Mouse (Mus musculus): ENCODE measurements around the gene Zc3h10.
"Not testable (repeated sequence)": the region's sequence is repeated elsewhere in the genome, so short reads cannot be mapped to it uniquely, and the experiment has no call there.

The Zc3h10 gene

DNA sequence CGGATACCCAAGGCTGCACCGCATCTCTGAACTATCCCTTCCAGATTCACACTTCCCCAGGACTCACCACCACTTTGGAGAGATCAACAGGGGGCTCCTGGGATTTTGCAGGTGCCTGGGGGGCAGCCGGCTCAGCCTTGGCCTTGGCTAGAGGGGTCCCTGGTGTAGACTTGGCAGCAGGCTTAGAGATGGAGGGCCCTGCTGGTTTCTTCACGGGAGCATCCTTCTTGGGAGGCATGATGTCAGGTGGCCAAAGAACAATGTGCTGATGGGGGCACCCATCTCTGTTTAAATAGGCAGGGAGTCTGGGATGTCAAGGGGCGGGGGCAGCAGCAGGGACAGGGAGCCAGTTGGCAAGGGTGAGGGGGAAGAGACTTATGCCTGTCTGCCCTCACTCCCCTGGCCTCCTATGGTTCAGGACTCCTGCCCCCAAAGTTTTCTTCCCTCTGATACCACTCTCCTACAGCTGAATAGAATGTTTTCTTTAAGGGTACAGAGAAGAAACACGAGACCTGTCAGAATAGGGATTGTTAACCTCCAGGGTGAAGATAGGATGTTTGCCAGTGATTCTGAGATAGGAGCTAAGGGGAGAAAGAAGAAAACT lies 50.3 kb downstream of the Zc3h10 start:
- no peak for DNase-seq (ENCODE audit: low spot score in 2 of 2)

DNA sequence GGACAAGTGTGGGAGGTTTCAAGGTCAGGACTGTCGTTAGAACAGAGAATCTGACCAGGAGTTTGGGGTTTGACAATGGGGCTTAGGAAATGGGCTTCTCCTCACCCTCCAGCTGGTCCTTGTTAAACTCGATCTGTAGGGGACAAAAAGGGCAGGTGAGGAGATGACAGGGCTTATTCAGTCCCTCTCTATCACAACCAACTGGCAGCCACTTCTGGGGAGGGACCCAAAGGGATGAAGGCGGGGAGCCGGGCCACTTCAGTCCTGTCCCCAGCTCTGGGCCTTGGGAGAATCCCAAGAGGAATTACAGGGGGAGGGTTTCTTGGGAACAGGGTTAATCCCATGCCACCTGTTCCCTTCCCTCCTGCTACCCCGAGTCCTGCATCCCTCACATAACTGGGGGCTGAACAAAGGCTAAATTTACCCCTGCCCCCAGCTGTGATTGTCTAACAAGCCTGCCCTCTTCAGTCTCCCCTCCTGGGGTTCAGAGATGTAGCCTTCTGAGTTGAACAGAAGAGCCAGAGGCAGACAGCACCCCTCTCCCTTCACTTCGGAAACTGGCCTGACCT lies 51.0 kb downstream of the Zc3h10 start:
- no peak for DNase-seq (ENCODE audit: low spot score in 2 of 2)

DNA sequence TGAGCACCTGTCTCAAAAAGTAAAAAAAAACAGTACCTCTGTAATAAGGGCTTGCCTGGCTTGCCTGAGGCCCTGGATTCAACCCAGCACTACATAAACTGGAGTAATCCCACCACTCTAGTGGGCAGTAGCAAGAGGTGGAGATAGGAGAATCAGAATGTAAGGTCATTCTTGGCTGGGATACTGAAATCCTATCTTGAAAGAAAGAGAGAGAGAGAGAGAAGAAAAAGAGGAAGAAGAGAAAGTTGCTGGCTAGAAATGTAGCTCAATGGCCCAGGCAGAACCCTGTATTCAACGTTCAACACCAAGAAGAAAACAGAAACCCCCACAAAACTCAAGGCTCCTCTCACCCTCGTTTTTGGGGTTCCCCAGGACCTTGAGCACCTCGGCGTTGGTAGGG lies 51.7 kb downstream of the Zc3h10 start:
- DNase-seq (ENCODE audit: low spot score in 2 of 2), result no peak

DNA sequence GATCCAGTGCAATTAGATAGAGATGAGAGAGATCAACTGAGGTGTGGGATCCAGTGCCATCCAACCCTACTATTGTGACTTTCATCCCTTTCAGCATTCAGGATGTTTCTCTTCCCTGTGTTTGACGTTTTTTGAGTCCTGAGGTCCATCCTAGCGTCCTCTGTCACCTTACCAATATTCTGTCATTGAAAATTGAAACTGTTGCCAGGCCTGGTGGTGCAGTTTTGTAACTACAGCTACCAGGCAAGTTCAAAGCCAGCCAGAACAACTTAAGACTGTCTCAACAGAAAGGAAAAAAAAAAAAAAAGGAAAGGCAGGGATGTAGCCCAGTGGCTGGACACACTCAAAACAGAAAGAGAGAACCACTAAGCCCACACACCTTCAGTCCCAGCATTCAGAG lies 52.3 kb downstream of the Zc3h10 start:
- DNase-seq (ENCODE audit: low spot score in 2 of 2), result no peak

DNA sequence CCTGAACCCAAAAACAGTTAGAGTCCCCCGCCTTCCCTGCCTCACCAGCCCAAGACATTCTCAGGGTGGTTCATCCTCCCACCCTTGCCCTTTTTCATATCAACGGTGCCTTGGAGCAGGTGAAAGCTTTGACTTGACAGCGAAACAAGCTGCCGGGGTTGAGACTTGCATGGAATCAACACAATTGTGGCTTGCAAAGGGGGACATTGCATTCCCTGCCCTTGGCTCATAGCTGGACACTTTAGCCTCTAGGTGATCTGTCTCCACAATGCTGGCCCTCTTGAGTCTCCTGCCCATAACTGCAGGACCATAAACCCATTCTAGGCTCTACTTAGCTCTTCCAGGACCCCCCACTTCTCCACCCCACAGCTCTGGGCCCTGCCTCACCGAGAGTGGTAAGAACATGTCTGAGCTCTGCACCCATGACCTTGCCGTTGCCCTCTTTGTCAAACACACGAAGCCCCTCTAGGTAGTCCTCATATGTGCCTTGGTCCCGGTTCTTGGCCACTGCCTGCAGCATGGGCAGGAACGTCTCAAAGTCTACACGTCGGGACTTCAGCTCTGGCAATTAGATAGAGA lies 52.8 kb downstream of the Zc3h10 start:
- DNase-seq (ENCODE audit: low spot score in 2 of 2), result no peak

DNA sequence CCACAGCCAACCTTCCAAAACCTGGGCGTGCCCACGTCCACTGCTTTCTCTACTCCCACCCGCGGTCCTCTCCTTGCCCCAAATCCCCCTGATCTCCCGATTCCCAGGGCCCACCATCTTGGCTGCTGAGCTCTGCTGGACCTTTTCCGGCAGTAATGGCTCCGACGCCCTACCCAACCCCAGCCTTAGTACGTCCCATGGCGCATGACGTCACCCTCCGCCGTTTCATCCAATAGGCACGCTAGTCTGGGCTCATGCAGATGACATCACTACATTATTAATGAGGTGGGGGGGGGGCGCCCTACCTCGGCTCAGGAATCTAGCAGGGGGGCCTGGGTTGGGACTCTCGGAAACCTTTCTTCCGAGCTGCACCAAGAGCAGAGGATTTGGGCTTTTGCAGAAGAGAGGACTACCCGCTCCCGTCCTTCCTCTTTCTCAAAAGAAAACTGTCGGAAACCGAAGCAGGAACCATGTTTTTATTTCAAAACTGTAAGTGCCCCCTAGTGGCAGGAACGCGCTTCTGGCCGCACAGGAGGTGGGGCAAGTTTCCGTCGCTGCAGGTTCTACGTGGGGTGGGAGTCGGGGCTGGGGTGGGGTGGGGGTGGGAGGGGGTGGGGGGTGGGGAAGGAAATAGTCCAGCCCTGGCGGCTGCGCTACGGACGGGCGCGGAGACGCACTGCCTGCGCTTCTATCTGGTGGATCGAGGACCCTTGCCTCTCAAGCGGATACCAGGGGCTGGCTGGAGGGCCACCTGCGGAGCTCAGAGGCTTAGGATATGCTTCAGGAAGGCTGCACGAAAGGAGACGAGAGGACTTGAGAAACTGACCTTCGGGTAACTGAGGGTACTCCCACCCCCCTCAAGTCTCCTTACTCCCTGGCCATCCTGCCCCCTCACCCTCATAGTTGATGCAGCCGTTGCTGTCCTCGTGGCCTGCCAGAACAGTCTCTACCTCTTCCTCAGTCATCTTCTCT lies 53.6 kb downstream of the Zc3h10 start, which contains the start of gene Myl6:
TSS of gene Myl6 (minus strand) at position 451 of the 972 bp plus-strand sequence.
- peak; percentile 97 to 99 for DNase-seq (ENCODE audit: low spot score in 2 of 2)

DNA sequence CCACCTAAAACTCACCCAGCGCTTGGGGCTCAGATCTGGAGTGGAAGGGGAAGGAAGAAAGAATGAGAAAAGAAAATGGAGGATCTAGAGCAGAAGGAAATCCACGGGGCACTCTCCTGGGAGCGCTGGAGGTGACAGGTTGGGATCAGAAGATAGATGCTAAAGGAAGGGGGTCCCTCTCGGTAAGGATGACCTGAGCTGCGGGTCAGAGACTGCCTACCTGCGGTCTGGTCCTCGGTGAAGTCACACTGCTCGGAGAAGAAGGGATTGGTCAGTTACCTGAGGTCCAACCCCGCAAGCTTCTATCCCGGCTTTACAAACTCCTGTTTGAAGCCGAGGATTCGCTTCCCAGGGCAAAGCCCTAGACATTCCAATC lies 54.3 kb downstream of the Zc3h10 start:
- DNase-seq (ENCODE audit: low spot score in 2 of 2), result no peak

DNA sequence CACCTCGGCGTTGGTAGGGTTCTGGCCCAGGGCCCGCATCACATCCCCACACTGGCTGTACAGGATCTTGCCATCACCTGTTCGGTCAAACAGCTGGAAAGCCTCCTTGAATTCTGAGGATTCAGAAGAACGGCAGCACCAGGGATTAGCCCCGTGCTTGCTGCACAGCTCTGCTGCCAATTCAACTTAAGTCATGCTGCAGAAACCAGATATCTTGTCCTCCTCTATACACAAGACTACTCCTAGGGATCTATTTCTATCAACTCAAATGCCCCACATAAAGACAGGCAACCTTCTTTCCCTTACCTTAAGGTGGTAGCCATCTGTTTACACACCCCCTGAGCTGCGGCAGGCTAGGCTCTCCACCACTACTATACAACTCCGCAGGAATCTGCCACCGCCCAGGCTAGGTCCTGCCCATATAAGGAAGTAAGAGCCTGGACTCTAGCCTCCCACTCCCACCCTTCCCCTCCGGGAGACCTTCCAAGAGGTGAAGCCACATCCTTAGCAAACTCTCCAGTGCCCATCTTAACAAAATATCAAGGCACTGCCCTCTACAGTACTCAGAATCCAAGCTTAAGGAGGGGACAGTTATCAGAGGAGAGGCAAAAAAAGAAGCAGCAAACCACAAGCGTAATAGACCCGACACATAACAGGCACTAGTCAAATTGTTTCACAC lies 54.8 kb downstream of the Zc3h10 start:
- DNase-seq (ENCODE audit: low spot score in 2 of 2), result peak in 1 of 2 experiments; percentile 69

- DNase-seq (ENCODE audit: low spot score in 2 of 2), result not testable (repeated sequence)
These were observed 55.5 kb downstream of the Zc3h10 start for GRCm38 (mm10) chr10:128492051-128492450.

Measured in urinary bladder, postnatal 4 days (tissue).